Mouse (Mus musculus) embryonic fibroblast, embryonic 13.5 days (primary cell): ENCODE results near the gene Fastkd1.

Experiments
- CTCF ChIP-seq: IDR thresholded peaks from 2 replicates; pipeline ENCODE4 v1.5.1; 2011; ENCODE audit warnings: mild to moderate bottlenecking, control low read depth, low read length, moderate library complexity, borderline replicate concordance; ENCODE audit not compliant: insufficient read depth
- POLR2A ChIP-seq: IDR thresholded peaks from 2 replicates; pipeline ENCODE4 v1.6.1; 2011; ENCODE audit warnings: low read depth, mild to moderate bottlenecking, control low read depth, low read length, moderate library complexity

GRCm38 (mm10) chr2:69716483-69716882 lies 3.2 kb upstream of the Fastkd1 start:
- TF ChIP-seq POLR2A (no peak), CTCF (no peak)
